Mouse (Mus musculus): ENCODE measurements around the gene Bcar3. TPM values are rescaled to one million over a fixed set of nuclear protein-coding genes. Genes with fewer than 3 reads are reported as not detected.
A peak's percentile ranks its signal among the peaks of the same experiment; 100 is the strongest.
"Not testable (repeated sequence)": the region's sequence is repeated elsewhere in the genome, so short reads cannot be mapped to it uniquely, and the experiment has no call there.

Gene Bcar3
- polyA plus RNA-seq, 1 experiment from 2014 or later: 9.1 TPM

DNA sequence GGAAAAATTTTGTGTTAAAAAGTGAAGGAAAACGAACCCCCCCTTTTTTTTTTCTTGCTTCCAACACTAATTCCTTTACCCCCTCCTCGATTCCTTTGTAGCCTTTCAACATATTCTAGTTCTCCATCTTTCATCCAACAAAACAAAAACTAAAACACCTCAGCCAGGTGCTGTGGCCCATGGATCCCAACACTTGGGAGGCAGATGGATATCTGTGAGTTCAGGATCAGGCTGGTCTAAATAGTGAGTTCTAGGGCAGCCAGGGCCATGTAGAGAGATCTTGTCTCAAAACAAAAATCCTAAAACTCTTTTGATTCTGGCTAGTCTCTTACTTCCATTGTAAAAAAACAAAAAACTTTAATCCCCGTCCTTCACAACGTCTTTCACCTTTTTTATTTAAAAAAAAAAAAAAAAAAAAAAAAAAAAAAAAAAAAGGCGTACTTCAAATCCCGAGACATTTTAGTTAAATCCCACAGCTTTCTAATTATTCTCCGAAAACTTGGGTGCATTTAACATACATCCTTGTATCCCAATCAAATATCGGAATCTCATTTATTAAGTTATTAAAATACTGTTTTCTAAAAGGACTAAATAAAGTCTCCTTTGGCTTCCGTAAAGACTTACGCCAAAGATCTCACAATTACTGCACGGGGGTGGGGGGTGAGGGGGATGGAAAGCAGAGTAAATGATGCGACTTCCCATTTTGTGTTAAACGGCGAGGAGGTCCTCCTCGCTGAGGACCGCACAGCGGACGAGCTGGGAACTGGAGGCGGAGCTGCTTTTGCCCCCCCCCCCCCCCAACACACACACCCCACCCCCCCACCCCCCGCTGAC is 20.3 kb upstream of the Bcar3 start:
- H3K9ac ChIP-seq: peak overlapping the region; percentile 63
- H3K27ac ChIP-seq (replicated peaks): peak overlapping the region; percentile 65
- no peaks in the 10 kb centered on the region for H3K27me3 ChIP-seq
- peak; percentile 91; the same call in 1 of the 2 replicates for ATAC-seq (ENCODE audit: low read depth)
- peaks cover 39% of the 10 kb centered on the region for H3K4me1 ChIP-seq (replicated peaks)
- H3K9me3 ChIP-seq: no peaks in the 10 kb centered on the region
- WGBS: 11% methylated on average over 20 of the region's 20 CpGs
- H3K4me2 ChIP-seq: peak overlapping the region; percentile 49
- peak overlapping the region; percentile 66 for H3K4me3 ChIP-seq
- H3K36me3 ChIP-seq: peaks cover 34% of the 10 kb centered on the region

GRCm38 (mm10) chr3:122274241-122275024 is 19.5 kb upstream of the Bcar3 start, which contains the start of gene Dnttip2:
Dnttip2 (plus strand) TSS chr3:122274388.
- H3K27me3 ChIP-seq: no peaks in the 10 kb centered on the region
- peak within 1 kb of the TSS; percentile 65 for H3K27ac ChIP-seq (replicated peaks)
- peaks cover 43% of the 10 kb centered on the region for H3K36me3 ChIP-seq
- no peaks in the 10 kb centered on the region for H3K9me3 ChIP-seq
- H3K9ac ChIP-seq: peak within 1 kb of the TSS; percentile 84
- peak; percentile 95 for ATAC-seq (ENCODE audit: low read depth)
- peak within 1 kb of the TSS; percentile 66 for H3K4me3 ChIP-seq
- peaks cover 41% of the 10 kb centered on the region for H3K4me1 ChIP-seq (replicated peaks)
- peak within 1 kb of the TSS; percentile 75 for H3K4me2 ChIP-seq
- WGBS: under 1% methylated on average over 57 of the region's 57 CpGs

DNA sequence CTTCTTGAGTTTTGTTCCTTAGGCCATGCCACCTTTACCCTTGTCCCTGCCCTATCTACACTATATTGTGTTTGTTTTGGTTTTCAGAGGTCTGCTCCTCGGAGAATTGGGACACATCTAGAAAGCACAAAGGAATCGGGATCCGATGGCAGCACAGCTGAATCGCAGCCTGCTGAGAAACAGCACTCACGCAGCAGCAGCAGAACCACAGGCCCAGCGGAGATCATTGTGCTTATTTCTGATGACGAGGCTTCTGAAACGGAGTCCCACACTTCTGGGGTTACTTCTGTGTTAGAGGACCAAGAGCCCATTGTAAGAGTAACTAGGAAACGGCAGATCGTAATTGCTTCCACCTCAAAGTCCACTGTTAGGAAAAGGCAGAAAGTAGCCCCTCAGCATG is 18.8 kb upstream of the Bcar3 start:
- WGBS: 75% methylated on average over 10 of the region's 10 CpGs
- Histone ChIP-seq H3K36me3 (peaks cover 49% of the 10 kb centered on the region), H3K9me3 (no peaks in the 10 kb centered on the region), H3K27ac (replicated peaks) (no peak overlapping the region), H3K4me2 (peak overlapping the region; percentile 75), H3K4me1 (replicated peaks) (peaks cover 41% of the 10 kb centered on the region), H3K27me3 (no peaks in the 10 kb centered on the region), H3K4me3 (peak overlapping the region; percentile 66), H3K9ac (peak overlapping the region; percentile 84; the same call in 1 of the 2 replicates)
- no peak for ATAC-seq (ENCODE audit: low read depth)

DNA sequence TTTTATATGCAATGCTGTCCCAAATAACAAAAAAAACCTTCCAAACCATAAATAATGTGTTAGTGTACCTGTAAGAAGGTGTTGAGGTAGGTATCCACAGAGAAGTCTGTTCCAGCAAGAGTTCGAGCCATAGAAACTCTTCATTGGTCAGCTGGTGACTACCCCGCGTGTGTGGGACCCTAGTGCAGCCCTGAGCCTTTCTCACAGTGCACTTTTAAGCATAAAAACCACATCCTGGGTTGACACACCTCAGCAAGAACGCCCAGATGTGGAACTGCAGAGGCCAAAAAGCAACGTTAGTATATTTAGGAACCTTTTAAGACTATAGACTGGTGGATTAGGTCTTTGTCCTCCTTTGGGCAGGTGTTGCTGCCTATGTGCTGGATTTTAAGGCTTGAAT is 6.7 kb upstream of the Bcar3 start:
- Histone ChIP-seq H3K9ac (no peak overlapping the region), H3K4me2 (no peak overlapping the region), H3K9me3 (no peaks in the 10 kb centered on the region), H3K4me1 (replicated peaks) (peaks cover 20% of the 10 kb centered on the region), H3K27ac (replicated peaks) (no peak overlapping the region), H3K27me3 (no peaks in the 10 kb centered on the region), H3K4me3 (no peak overlapping the region), H3K36me3 (peaks cover 36% of the 10 kb centered on the region)
- no peak for ATAC-seq (ENCODE audit: low read depth)
- WGBS: 76% methylated on average over 5 of the region's 5 CpGs

DNA sequence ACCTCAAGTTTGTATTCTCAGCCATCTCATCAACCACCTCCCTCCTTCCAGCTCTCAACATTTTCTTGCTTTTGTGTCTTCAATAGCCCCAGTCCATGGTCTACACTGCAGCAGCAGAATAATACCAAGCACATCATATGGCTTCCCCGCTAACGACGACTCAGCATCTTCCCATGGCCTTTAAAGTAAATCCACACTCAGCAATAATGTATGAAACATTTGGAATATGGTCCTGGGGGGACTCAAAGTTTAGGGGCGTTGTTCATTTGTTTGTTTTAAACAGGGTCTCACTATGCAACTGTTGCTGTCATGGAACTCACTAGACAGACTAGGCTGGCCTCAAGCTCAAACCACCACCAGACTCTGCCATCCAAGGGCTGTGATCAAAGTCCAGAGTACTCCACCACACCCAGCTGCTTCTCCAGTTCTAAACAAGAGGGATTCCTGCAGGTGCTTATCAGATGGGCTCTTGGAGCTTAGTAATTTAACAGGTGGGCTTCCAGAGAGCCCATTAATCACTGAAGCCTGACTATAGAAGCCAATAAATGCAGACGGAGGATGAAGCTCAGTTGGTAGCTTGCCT is 5.2 kb upstream of the Bcar3 start:
- WGBS: 81% methylated on average over 5 of the region's 5 CpGs
- H3K27ac ChIP-seq (replicated peaks): no peak overlapping the region

GRCm38 (mm10) chr3:122289344-122289743 is 4.6 kb upstream of the Bcar3 start:
- not testable (repeated sequence) for ATAC-seq (ENCODE audit: low read depth)

More for the DNA sequence above, 5.2 kb upstream of the Bcar3 start:
- Histone ChIP-seq H3K9me3 (no peaks in the 10 kb centered on the region), H3K4me3 (no peak overlapping the region), H3K27me3 (no peaks in the 10 kb centered on the region), H3K4me2 (no peak overlapping the region), H3K36me3 (peaks cover 21% of the 10 kb centered on the region), H3K4me1 (replicated peaks) (peaks cover 26% of the 10 kb centered on the region), H3K9ac (no peak overlapping the region)
- ATAC-seq (ENCODE audit: low read depth): no peak

DNA sequence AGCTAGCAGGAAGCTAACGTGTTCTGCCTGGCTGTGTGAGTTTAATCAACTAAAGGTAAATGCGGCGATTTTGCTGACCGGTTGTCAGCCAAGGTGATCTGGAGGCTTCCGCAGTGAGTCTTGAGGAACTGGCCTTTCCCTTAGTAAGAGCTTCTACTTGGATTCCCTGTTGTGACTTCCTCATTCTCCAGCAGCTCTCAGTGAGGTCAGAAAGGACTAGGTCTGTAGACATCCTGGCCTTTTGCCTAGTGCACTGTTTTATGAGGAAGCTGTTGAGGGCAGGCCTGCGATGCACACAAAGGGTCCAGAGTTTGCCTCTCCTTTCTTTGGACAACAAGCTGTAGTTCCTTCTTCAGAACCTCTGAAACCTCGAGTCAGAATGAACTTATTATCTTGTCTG is 3.2 kb upstream of the Bcar3 start:
- Histone ChIP-seq H3K27ac (replicated peaks) (no peak overlapping the region; the same call in 1 of the 2 replicates), H3K9ac (peak overlapping the region; percentile 49; the same call in 1 of the 2 replicates), H3K36me3 (peaks cover 4% of the 10 kb centered on the region), H3K4me3 (no peak overlapping the region), H3K9me3 (no peaks in the 10 kb centered on the region), H3K4me1 (replicated peaks) (peaks cover 42% of the 10 kb centered on the region), H3K4me2 (peak overlapping the region; percentile 84; the same call in 1 of the 2 replicates), H3K27me3 (no peaks in the 10 kb centered on the region)
- no peak for ATAC-seq (ENCODE audit: low read depth)
- 79% methylated on average over 7 of the region's 7 CpGs for WGBS

More at GRCm38 (mm10) chr3:122289344-122289743, 4.6 kb upstream of the Bcar3 start:
- 76% methylated on average over 4 of the region's 4 CpGs for WGBS
- H3K9me3 ChIP-seq; H3K27ac ChIP-seq (replicated peaks); H3K4me2 ChIP-seq; H3K9ac ChIP-seq; H3K27me3 ChIP-seq; H3K4me3 ChIP-seq: not testable (repeated sequence)
- Histone ChIP-seq H3K36me3 (peaks cover 14% of the 10 kb centered on the region), H3K4me1 (replicated peaks) (peaks cover 28% of the 10 kb centered on the region)

DNA sequence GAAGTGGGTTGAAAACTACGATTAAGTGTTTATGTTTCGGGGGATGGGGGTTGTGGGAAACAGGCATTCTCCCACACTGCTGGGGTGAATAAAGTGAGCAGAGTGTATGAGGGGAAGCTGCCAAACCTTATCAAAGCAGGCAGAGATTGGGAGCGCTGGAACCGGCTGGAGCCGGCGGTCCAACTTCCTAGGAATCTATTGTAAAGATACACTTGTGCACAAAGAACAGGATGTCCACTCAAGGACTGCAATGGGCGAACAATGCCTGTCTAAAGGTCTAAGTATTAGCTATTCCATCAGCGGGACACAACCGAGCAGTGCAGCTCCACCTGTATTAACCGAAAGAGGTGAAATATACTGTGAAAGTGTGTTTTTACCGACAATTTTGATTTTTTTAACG is 2.1 kb upstream of the Bcar3 start:
- ATAC-seq (ENCODE audit: low read depth): no peak
- no peaks in the 10 kb centered on the region for H3K9me3 ChIP-seq
- no peaks in the 10 kb centered on the region for H3K27me3 ChIP-seq
- H3K36me3 ChIP-seq: no peaks in the 10 kb centered on the region
- H3K4me2 ChIP-seq: peak overlapping the region; percentile 84
- peak overlapping the region; percentile 84 for H3K4me3 ChIP-seq
- peak overlapping the region; percentile 100 for H3K27ac ChIP-seq (replicated peaks)
- H3K4me1 ChIP-seq (replicated peaks): peaks cover 51% of the 10 kb centered on the region
- peak overlapping the region; percentile 94 for H3K9ac ChIP-seq
- 47% methylated on average over 12 of the region's 12 CpGs for WGBS

DNA sequence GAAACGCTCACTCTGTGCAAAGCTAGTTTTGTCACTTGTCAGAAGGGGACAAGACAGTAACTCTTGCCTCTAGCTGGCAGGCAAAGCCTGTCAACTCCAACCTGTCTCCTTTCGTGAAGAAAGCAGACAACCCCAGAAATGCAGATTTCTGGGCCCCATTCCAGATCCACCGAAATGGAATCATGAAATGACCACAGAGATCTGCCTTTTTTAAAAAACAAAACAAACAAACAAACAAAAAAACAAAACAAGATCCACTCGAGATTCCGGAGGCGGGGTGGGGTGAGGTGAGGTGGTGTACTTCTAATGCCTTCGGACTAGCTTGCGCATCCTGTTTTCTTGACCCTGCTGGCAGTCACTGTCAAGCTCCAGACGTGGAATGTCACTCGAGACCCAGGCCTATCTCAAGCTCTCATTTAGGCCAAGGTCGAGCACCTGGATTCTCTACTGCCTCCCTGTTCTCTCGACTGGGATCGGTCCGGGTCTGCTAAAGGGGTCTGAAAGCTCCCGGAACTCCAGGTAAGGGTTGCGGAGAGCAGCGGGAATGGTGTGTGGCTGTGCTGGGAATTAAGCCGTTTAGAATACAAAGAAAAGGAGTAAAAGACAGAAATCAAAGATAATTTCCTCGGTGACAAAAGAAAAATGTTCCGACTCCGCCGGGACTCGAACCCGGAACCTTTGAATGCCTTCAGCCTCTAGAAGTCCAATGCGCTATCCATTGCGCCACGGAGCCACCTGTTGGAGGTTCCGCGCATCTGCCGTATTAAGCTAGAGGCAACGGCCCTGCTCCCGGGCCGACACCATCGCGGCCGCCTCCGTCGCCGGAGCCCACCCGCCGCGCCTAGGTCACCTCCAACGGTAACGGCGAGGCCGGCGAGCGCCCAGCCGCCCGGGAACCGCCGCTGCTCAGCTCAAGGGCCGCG is 1.4 kb upstream of the Bcar3 start:
- peak overlapping the region; percentile 84 for H3K4me2 ChIP-seq
- WGBS: 7% methylated on average over 54 of the region's 54 CpGs
- peak; percentile 55 for ATAC-seq (ENCODE audit: low read depth)
- H3K27ac ChIP-seq (replicated peaks): peak overlapping the region; percentile 100
- H3K27me3 ChIP-seq: no peaks in the 10 kb centered on the region
- peak overlapping the region; percentile 94 for H3K9ac ChIP-seq
- H3K36me3 ChIP-seq: no peaks in the 10 kb centered on the region
- H3K9me3 ChIP-seq: no peaks in the 10 kb centered on the region
- H3K4me1 ChIP-seq (replicated peaks): peaks cover 59% of the 10 kb centered on the region
- H3K4me3 ChIP-seq: peak overlapping the region; percentile 84

- Histone ChIP-seq H3K9ac (peak overlapping the region; percentile 94), H3K4me3 (peak overlapping the region; percentile 84), H3K27ac (replicated peaks) (peak overlapping the region; percentile 100), H3K9me3 (no peaks in the 10 kb centered on the region), H3K36me3 (no peaks in the 10 kb centered on the region), H3K27me3 (no peaks in the 10 kb centered on the region), H3K4me1 (replicated peaks) (peaks cover 61% of the 10 kb centered on the region), H3K4me2 (peak overlapping the region; percentile 84)
- peak; percentile 53 for ATAC-seq (ENCODE audit: low read depth)
- WGBS: under 1% methylated on average over 94 of the region's 105 CpGs
Observed at GRCm38 (mm10) chr3:122293223-122293953, 548 bp upstream of the Bcar3 start.

All from neural tube, embryonic 13.5 days (tissue).